ENCODE assay signal across 8 mouse cellular contexts in genomic region chr17:26009540-26009939, GRCm38 (mm10). TPM values are rescaled to one million over a fixed set of nuclear protein-coding genes. Genes with fewer than 3 reads are reported as not detected.
A peak's percentile ranks its signal among the peaks of the same experiment; 100 is the strongest.
DNase-seq lines count a peak whose midpoint lies in the region; ATAC-seq and TF ChIP-seq lines count a peak whose summit lies in the region.

No protein-coding gene starts in this region.

- peak overlapping the region; percentile 25; the same call in 1 of the 2 replicates for H3K4me2 ChIP-seq in heart, embryonic 13.5 days
- no peak overlapping the region for H3K4me2 ChIP-seq in liver, embryonic 13.5 days
- H3K4me2 ChIP-seq in neural tube, embryonic 12.5 days (replicated peaks) = no peak overlapping the region

- H3K9me3 ChIP-seq in heart, embryonic 13.5 days = no peaks in the 10 kb centered on the region
- no peaks in the 10 kb centered on the region for H3K9me3 ChIP-seq in liver, embryonic 13.5 days (replicated peaks)
- H3K9me3 ChIP-seq in neural tube, embryonic 12.5 days = no peaks in the 10 kb centered on the region

- no peaks in the 10 kb centered on the region for H3K27me3 ChIP-seq in heart, embryonic 13.5 days (replicated peaks)
- H3K27me3 ChIP-seq in liver, embryonic 13.5 days = peaks cover 6% of the 10 kb centered on the region
- no peaks in the 10 kb centered on the region for H3K27me3 ChIP-seq in neural tube, embryonic 12.5 days (replicated peaks)
- no peaks in the 10 kb centered on the region for H3K27me3 ChIP-seq in testis, adult 2 months (ENCODE audit: control insufficient read depth, insufficient read depth, low read length)

- no peak overlapping the region for H3K27ac ChIP-seq in bone marrow, adult 2 months (ENCODE audit: control insufficient read depth, insufficient read depth, low read depth, low read length, poor library complexity)
- H3K27ac ChIP-seq in heart, embryonic 13.5 days (replicated peaks) = peak overlapping the region; percentile 81
- H3K27ac ChIP-seq in liver, embryonic 13.5 days = no peak overlapping the region
- H3K27ac ChIP-seq in neural tube, embryonic 12.5 days = no peak overlapping the region
- H3K27ac ChIP-seq in testis, adult 2 months (ENCODE audit: control insufficient read depth, insufficient read depth, low read depth, low read length) = no peak overlapping the region

- ATAC-seq in CD4-positive, CD25-positive, alpha-beta regulatory T cell, adult 4 months = peak; percentile 67
- peak; percentile 72 for ATAC-seq in erythroblast, adult 5-6 weeks (replicated peaks; ENCODE audit: low FRiP score, poor library complexity, severe bottlenecking)
- ATAC-seq in heart, embryonic 13.5 days (ENCODE audit: extremely low read depth, insufficient number of reproducible peaks, low FRiP score, low TSS enrichment) = no peak
- peak; percentile 59 for ATAC-seq in liver, embryonic 13.5 days (ENCODE audit: low read depth)
- ATAC-seq in neural tube, embryonic 12.5 days (ENCODE audit: low FRiP score, low read depth) = peak; percentile 63

- TF ChIP-seq CTCF in bone marrow, adult 2 months (IDR thresholded peaks at IDR 0.05; ENCODE audit: control insufficient read depth, insufficient read depth, low read length) = peak; percentile 84
- peak; percentile 78; the same call in 1 of the 2 replicates for TF ChIP-seq CTCF in testis, adult 2 months (IDR thresholded peaks at IDR 0.05; ENCODE audit: control insufficient read depth, insufficient read depth, insufficient replicate concordance, low read depth, low read length)

- no peak for TF ChIP-seq POLR2A in bone marrow, adult 2 months (IDR thresholded peaks at IDR 0.05; ENCODE audit: borderline replicate concordance, control insufficient read depth, low read depth, low read length)
- TF ChIP-seq POLR2A in testis, adult 2 months (IDR thresholded peaks at IDR 0.05; ENCODE audit: control insufficient read depth, low read depth, low read length) = no peak

- no peak overlapping the region for H3K4me3 ChIP-seq in bone marrow, adult 2 months (replicated peaks; ENCODE audit: control insufficient read depth, low read depth, low read length)
- no peak overlapping the region for H3K4me3 ChIP-seq in heart, embryonic 13.5 days
- no peak overlapping the region for H3K4me3 ChIP-seq in liver, embryonic 13.5 days (replicated peaks)
- H3K4me3 ChIP-seq in neural tube, embryonic 12.5 days = no peak overlapping the region
- H3K4me3 ChIP-seq in testis, adult 2 months (ENCODE audit: control insufficient read depth, low read depth, low read length) = no peak overlapping the region

- WGBS in bone marrow, adult 2 months = 11% methylated on average over 4 of the region's 4 CpGs
- WGBS in heart, embryonic 13.5 days = 24% methylated on average over 4 of the region's 4 CpGs
- WGBS in liver, embryonic 13.5 days (ENCODE audit: insufficient replicate concordance) = 18% methylated on average over 4 of the region's 4 CpGs
- WGBS in neural tube, embryonic 12.5 days = 43% methylated on average over 4 of the region's 4 CpGs

- DNase-seq in kidney, postnatal 14 days = peak; percentile 84
- DNase-seq in liver, embryonic 13.5 days = peak; percentile 79

- H3K9ac ChIP-seq in heart, embryonic 13.5 days = no peak overlapping the region
- peak overlapping the region; percentile 33; the same call in 1 of the 2 replicates for H3K9ac ChIP-seq in liver, embryonic 13.5 days
- H3K9ac ChIP-seq in neural tube, embryonic 12.5 days = no peak overlapping the region

- peaks cover 2% of the 10 kb centered on the region; the same call in 1 of the 2 replicates for H3K4me1 ChIP-seq in bone marrow, adult 2 months (ENCODE audit: control insufficient read depth, insufficient read depth, low read length)
- peaks cover 28% of the 10 kb centered on the region for H3K4me1 ChIP-seq in heart, embryonic 13.5 days
- peaks cover 67% of the 10 kb centered on the region for H3K4me1 ChIP-seq in liver, embryonic 13.5 days (replicated peaks)
- no peaks in the 10 kb centered on the region for H3K4me1 ChIP-seq in neural tube, embryonic 12.5 days
- H3K4me1 ChIP-seq in testis, adult 2 months (ENCODE audit: control insufficient read depth, insufficient read depth, low read length) = no peaks in the 10 kb centered on the region

- peaks cover 52% of the 10 kb centered on the region for H3K36me3 ChIP-seq in heart, embryonic 13.5 days
- H3K36me3 ChIP-seq in liver, embryonic 13.5 days = no peaks in the 10 kb centered on the region
- peaks cover 71% of the 10 kb centered on the region for H3K36me3 ChIP-seq in neural tube, embryonic 12.5 days
- peaks cover 4% of the 10 kb centered on the region for H3K36me3 ChIP-seq in testis, adult 2 months (ENCODE audit: control insufficient read depth, insufficient read depth, low read length)

RNA-seq across cellular contexts. Expression of gene Capn15, which starts 23.9 kb away (rescaled TPM):
- polyA plus RNA-seq in CD4-positive, CD25-positive, alpha-beta regulatory T cell, adult 4 months (2017; shearing (Covaris generic)) = 1 to 10 TPM; 5.3 to 6.6 TPM
- polyA plus RNA-seq in bone marrow, adult 2 months (2011; ENCODE audit: insufficient read depth, insufficient read length, low replicate concordance, missing spikeins) = 11.7 and 18.2 TPM in 2 replicates
- total RNA-seq in erythroblast, adult 5-6 weeks (2015; ENCODE audit: low replicate concordance) = 1.2 and 1.5 TPM in 2 replicates
- total RNA-seq in erythroblast, adult 5-6 weeks (2017; ENCODE audit: low replicate concordance) = 1.4 and 2.4 TPM in 2 replicates
- 9.3 and 10.6 TPM in 2 replicates for polyA plus RNA-seq in heart, embryonic 13.5 days (2015; fragmentation: Nextera tagmentation; extraction: Ambion mirVana)
- polyA plus RNA-seq in liver, embryonic 13.5 days (2015; fragmentation: Nextera tagmentation; extraction: Ambion mirVana) = 11.1 and 12.3 TPM in 2 replicates
- polyA plus RNA-seq in neural tube, embryonic 12.5 days (2016; fragmentation: Nextera tagmentation; extraction: Ambion mirVana) = 28.2 and 31.5 TPM in 2 replicates
- 20.1 and 22.1 TPM in 2 replicates for polyA plus RNA-seq in testis, adult 2 months (2012; rRNA removed)

RNA-seq across cellular contexts. Expression of gene A930017K11Rik, which starts 57.2 kb away (rescaled TPM):
- polyA plus RNA-seq in CD4-positive, CD25-positive, alpha-beta regulatory T cell, adult 4 months (2017; shearing (Covaris generic)) = not detected
- not detected in 2 replicates for polyA plus RNA-seq in bone marrow, adult 2 months (2011; ENCODE audit: insufficient read depth, insufficient read length, low replicate concordance, missing spikeins)
- not detected in 2 replicates for total RNA-seq in erythroblast, adult 5-6 weeks (2015; ENCODE audit: low replicate concordance)
- not detected in 2 replicates for total RNA-seq in erythroblast, adult 5-6 weeks (2017; ENCODE audit: low replicate concordance)
- polyA plus RNA-seq in heart, embryonic 13.5 days (2015; fragmentation: Nextera tagmentation; extraction: Ambion mirVana) = 0.13 and 0.15 TPM in 2 replicates
- 0.24 and 0.32 TPM in 2 replicates for polyA plus RNA-seq in liver, embryonic 13.5 days (2015; fragmentation: Nextera tagmentation; extraction: Ambion mirVana)
- 0.08 TPM in 2 replicates for polyA plus RNA-seq in neural tube, embryonic 12.5 days (2016; fragmentation: Nextera tagmentation; extraction: Ambion mirVana)
- 0.10 and 0.20 TPM in 2 replicates for polyA plus RNA-seq in testis, adult 2 months (2012; rRNA removed)

RNA-seq across cellular contexts. Expression of gene Rab11fip3, which starts 59.8 kb away (rescaled TPM):
- 1 to 10 TPM; 1.8 to 2.3 TPM for polyA plus RNA-seq in CD4-positive, CD25-positive, alpha-beta regulatory T cell, adult 4 months (2017; shearing (Covaris generic))
- polyA plus RNA-seq in bone marrow, adult 2 months (2011; ENCODE audit: insufficient read depth, insufficient read length, low replicate concordance, missing spikeins) = 1.2 and 4.7 TPM in 2 replicates
- total RNA-seq in erythroblast, adult 5-6 weeks (2015; ENCODE audit: low replicate concordance) = not detected in 2 replicates
- total RNA-seq in erythroblast, adult 5-6 weeks (2017; ENCODE audit: low replicate concordance) = 0.17 and 0.42 TPM in 2 replicates
- 11.0 and 12.3 TPM in 2 replicates for polyA plus RNA-seq in heart, embryonic 13.5 days (2015; fragmentation: Nextera tagmentation; extraction: Ambion mirVana)
- 1.8 and 1.9 TPM in 2 replicates for polyA plus RNA-seq in liver, embryonic 13.5 days (2015; fragmentation: Nextera tagmentation; extraction: Ambion mirVana)
- 33.8 and 36.7 TPM in 2 replicates for polyA plus RNA-seq in neural tube, embryonic 12.5 days (2016; fragmentation: Nextera tagmentation; extraction: Ambion mirVana)
- 35.2 and 37.5 TPM in 2 replicates for polyA plus RNA-seq in testis, adult 2 months (2012; rRNA removed)
